Mouse (Mus musculus) v-Abl transformed pro-B cells (cell line): ENCODE data around the gene Btbd9.

Experiments
- in situ Hi-C, 2 experiments: fragments of 400-800 bp; cut with MboI; formaldehyde crosslinking; loops; one replicate each; pipeline ENCODE4 v1.15.1; 2025; ENCODE audit not compliant: unreplicated experiment in 2 of 2

Btbd9 gene

GRCm38 (mm10) chr17:30360654-30361053 lies 215.6 kb downstream of the Btbd9 start:
- in situ Hi-C loops, result no loop called here

- in situ Hi-C loops, result no loop called here
These were observed 216.9 kb downstream of the Btbd9 start for GRCm38 (mm10) chr17:30359392-30359791.

GRCm38 (mm10) chr17:30355431-30355830 lies 220.9 kb downstream of the Btbd9 start:
- in situ Hi-C loops, result no loop called here

GRCm38 (mm10) chr17:30354381-30354780 lies 221.9 kb downstream of the Btbd9 start:
- in situ Hi-C loops, result no loop called here

GRCm38 (mm10) chr17:30348031-30348430 lies 228.3 kb downstream of the Btbd9 start:
- in situ Hi-C loops, result loop anchor here in 1 of 2 experiments (10.0 kb wide), 1 partner anchor 233 kb away; no protein-coding TSS in a partner anchor

GRCm38 (mm10) chr17:30347101-30347613 lies 229.1 kb downstream of the Btbd9 start:
- in situ Hi-C loops, result loop anchor here in 1 of 2 experiments (10.0 kb wide), 1 partner anchor 232 kb away; no protein-coding TSS in a partner anchor

GRCm38 (mm10) chr17:30345008-30345407 lies 231.3 kb downstream of the Btbd9 start:
- in situ Hi-C loops, result loop anchor here in 1 of 2 experiments (10.0 kb wide), 1 partner anchor 230 kb away; no protein-coding TSS in a partner anchor

- in situ Hi-C loops, result loop anchor here in 1 of 2 experiments (10.0 kb wide), 1 partner anchor 229 kb away; no protein-coding TSS in a partner anchor
These were observed 232.4 kb downstream of the Btbd9 start for GRCm38 (mm10) chr17:30343701-30344473.

- in situ Hi-C loops, result loop anchor here in 1 of 2 experiments (10.0 kb wide), 1 partner anchor 227 kb away; no protein-coding TSS in a partner anchor
These were observed 234.7 kb downstream of the Btbd9 start for GRCm38 (mm10) chr17:30341556-30341955.

GRCm38 (mm10) chr17:30340495-30341126 lies 235.7 kb downstream of the Btbd9 start:
- in situ Hi-C loops, result loop anchor here in 1 of 2 experiments (10.0 kb wide), 1 partner anchor 226 kb away; no protein-coding TSS in a partner anchor

GRCm38 (mm10) chr17:30339317-30339716 lies 237.0 kb downstream of the Btbd9 start:
- in situ Hi-C loops, result no loop called here

- in situ Hi-C loops, result no loop called here
These were observed 239.5 kb downstream of the Btbd9 start for GRCm38 (mm10) chr17:30336816-30337215.

GRCm38 (mm10) chr17:30336280-30336679 lies 240.0 kb downstream of the Btbd9 start:
- in situ Hi-C loops, result no loop called here

- in situ Hi-C loops, result no loop called here
These were observed 240.5 kb downstream of the Btbd9 start for GRCm38 (mm10) chr17:30335746-30336145.

- in situ Hi-C loops, result no loop called here
These were observed 242.0 kb downstream of the Btbd9 start for GRCm38 (mm10) chr17:30334257-30334656.

GRCm38 (mm10) chr17:30333136-30333535 lies 243.2 kb downstream of the Btbd9 start:
- in situ Hi-C loops, result no loop called here

- in situ Hi-C loops, result no loop called here
These were observed 244.9 kb downstream of the Btbd9 start for GRCm38 (mm10) chr17:30331380-30331779.

GRCm38 (mm10) chr17:30329531-30329930 lies 246.8 kb downstream of the Btbd9 start:
- in situ Hi-C loops, result no loop called here

- in situ Hi-C loops, result no loop called here
These were observed 247.4 kb downstream of the Btbd9 start for GRCm38 (mm10) chr17:30328924-30329323.

GRCm38 (mm10) chr17:30326906-30327305 lies 249.4 kb downstream of the Btbd9 start:
- in situ Hi-C loops, result no loop called here

- in situ Hi-C loops, result no loop called here
These were observed 256.0 kb downstream of the Btbd9 start for GRCm38 (mm10) chr17:30320301-30320700.
